Mouse (Mus musculus): ENCODE measurements around the gene Ankra2. TPM values are rescaled to one million over a fixed set of nuclear protein-coding genes. Genes with fewer than 3 reads are reported as not detected.

Ankra2 gene
- total RNA-seq, 1 experiment from 2014 or later, result 29.1 TPM

- DNase-seq, result no peak
Observed at GRCm38 (mm10) chr13:98296072-98296471, 33.2 kb downstream of the Ankra2 start.

- no peak for DNase-seq
Observed at GRCm38 (mm10) chr13:98297883-98298482, 35.1 kb downstream of the Ankra2 start.

- DNase-seq, result peak; percentile 68
Observed at GRCm38 (mm10) chr13:98298833-98299758, 36.2 kb downstream of the Ankra2 start.

GRCm38 (mm10) chr13:98305257-98305656 lies 42.4 kb downstream of the Ankra2 start:
- DNase-seq, result no peak

GRCm38 (mm10) chr13:98306393-98306792 lies 43.5 kb downstream of the Ankra2 start:
- no peak for DNase-seq

- no peak for DNase-seq
Observed at GRCm38 (mm10) chr13:98306852-98307475, 44.1 kb downstream of the Ankra2 start.

GRCm38 (mm10) chr13:98308004-98308403 lies 45.1 kb downstream of the Ankra2 start:
- DNase-seq, result no peak

GRCm38 (mm10) chr13:98308724-98309123 lies 45.9 kb downstream of the Ankra2 start:
- no peak for DNase-seq

- DNase-seq, result no peak
Observed at GRCm38 (mm10) chr13:98311597-98311996, 48.7 kb downstream of the Ankra2 start.

- DNase-seq, result no peak
Observed at GRCm38 (mm10) chr13:98313631-98314030, 50.8 kb downstream of the Ankra2 start.

GRCm38 (mm10) chr13:98315124-98315523 lies 52.2 kb downstream of the Ankra2 start:
- no peak for DNase-seq

- no peak for DNase-seq
Observed at GRCm38 (mm10) chr13:98316140-98316479, 53.2 kb downstream of the Ankra2 start.

GRCm38 (mm10) chr13:98316480-98317245 lies 53.8 kb downstream of the Ankra2 start, which contains the start of gene Btf3:
Gene Btf3 (minus strand): TSS chr13:98317006.
- peak; percentile 96 for DNase-seq

- no peak for DNase-seq
Observed at GRCm38 (mm10) chr13:98317246-98317677, 54.4 kb downstream of the Ankra2 start.

- no peak for DNase-seq
Observed at GRCm38 (mm10) chr13:98317911-98318310, 55.0 kb downstream of the Ankra2 start.

Other genes with a start within 250 kb of the Ankra2 start
- gene Arhgef28, start 56.6 kb upstream of the Ankra2 start, total RNA-seq (2021), result 16.0 and 19.8 TPM in 2 replicates
- 15.1 and 19.1 TPM in 2 replicates for gene Utp15, start within 50 bp of the Ankra2 start, total RNA-seq (2021)
- not detected in 2 replicates for gene Gm21976, start 16.8 kb downstream of the Ankra2 start, total RNA-seq (2021)
- 357 and 391 TPM in 2 replicates for gene Btf3, start 53.9 kb downstream of the Ankra2 start, total RNA-seq (2021)
- gene Foxd1, start 91.2 kb downstream of the Ankra2 start, total RNA-seq (2021), result 0.30 and 0.48 TPM in 2 replicates
- not detected in 2 replicates for gene Gm10320, start 228.9 kb downstream of the Ankra2 start, total RNA-seq (2021)

Measured in adrenal gland, postnatal 25 days (tissue).